Mouse (Mus musculus) liver, adult 2 months (tissue): ENCODE measurements around the gene D630039A03Rik.

Experiments
- CTCF ChIP-seq: fragments of 200-500 bp; IDR thresholded peaks from 2 replicates; pipeline ENCODE4 v1.5.1; 2011; ENCODE audit warnings: low read depth, low read length, control low read depth
- POLR2A ChIP-seq: fragments of 200-500 bp; IDR thresholded peaks from 2 replicates; pipeline ENCODE4 v1.6.1; 2011; ENCODE audit warnings: low read length, control low read depth; ENCODE audit not compliant: insufficient read depth; ENCODE audit errors: extremely low read depth

DNA sequence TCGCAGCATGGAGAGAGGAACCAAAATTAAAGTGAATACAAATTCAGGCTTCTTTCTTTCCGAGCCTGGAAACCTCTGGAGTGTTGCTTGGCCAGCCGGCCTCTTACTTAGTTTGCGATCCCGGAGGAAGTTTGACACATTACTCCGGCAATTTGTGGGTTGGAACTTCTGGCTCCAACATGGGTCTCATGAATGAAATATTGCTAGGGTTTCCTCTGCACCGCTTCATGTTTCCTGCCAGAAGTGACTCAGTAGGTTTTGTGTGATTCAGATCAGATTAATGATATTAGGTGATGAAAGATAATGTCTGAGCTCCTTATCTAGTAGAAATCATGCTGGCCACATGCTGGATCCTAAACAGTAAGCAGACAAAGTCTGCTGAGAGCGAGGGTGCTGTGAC is 54.2 kb downstream of the D630039A03Rik start:
- TF ChIP-seq POLR2A (no peak), CTCF (no peak)
